Mouse (Mus musculus): ENCODE results near the gene Rara. TPM values are rescaled to one million over a fixed set of nuclear protein-coding genes. Genes with fewer than 3 reads are reported as not detected.
A peak's percentile ranks its signal among the peaks of the same experiment; 100 is the strongest.

Rara gene
- polyA plus RNA-seq, 1 experiment = 63.5 TPM

DNA sequence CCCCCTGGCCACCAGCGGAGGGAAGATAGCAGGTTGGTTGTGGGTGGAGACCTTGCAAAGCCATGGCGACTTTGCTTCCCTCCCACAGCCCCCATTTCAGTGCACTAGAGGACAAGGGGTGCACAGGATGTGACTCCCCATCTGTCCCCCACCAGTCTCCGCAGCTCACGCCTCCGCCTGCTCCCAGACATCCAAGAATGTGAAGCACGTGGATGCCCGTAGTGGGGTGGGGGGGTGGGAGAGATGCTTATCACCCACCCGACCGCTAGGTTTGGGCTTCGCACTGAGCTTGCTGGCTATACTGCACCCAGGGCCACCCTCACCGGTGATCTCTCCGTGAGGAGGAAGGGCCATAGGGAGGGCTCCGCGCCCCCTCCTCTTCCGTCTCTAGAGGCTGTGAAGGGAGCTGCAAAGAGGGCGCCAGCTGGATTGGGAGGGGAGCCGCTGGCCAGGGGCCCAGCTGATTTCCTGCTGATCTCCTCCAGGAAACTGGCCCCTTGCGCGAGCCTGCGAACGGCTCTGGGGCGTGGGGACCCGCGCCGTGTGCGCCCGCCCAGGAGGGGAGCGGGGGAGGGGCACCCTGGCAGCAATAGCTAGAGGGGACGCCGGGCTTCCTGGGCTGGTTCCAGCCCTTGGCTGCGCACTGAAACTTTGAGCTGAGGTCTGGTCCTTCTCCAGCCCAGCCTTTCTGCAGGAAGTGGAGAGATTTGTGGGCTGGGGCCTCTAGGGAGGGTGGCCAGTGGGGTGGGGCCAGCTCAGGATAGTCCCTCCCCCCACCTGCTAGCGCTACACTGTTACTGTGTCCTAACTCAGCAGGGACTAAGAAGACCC is 35.8 kb downstream of the Rara start:
- peak overlapping the region; percentile 93 for H3K27ac ChIP-seq (ENCODE audit: control insufficient read depth, insufficient read depth, low read length)
- peaks cover 72% of the 10 kb centered on the region for H3K4me1 ChIP-seq (replicated peaks; ENCODE audit: control insufficient read depth, insufficient read depth, low read length)
- DNase-seq = peak; percentile 79
- peak overlapping the region; percentile 61 for H3K4me3 ChIP-seq (ENCODE audit: control insufficient read depth, insufficient read depth, low read length)
- H3K27me3 ChIP-seq (ENCODE audit: control insufficient read depth, insufficient read depth, low read length) = no peaks in the 10 kb centered on the region
- TF ChIP-seq POLR2A (IDR thresholded peaks at IDR 0.05; ENCODE audit: control insufficient read depth, extremely low read depth, insufficient read depth, low read length, poor library complexity) (0 out of 2 replicates have a peak, but pooled peaks have one; percentile 35), CTCF (IDR thresholded peaks at IDR 0.05; ENCODE audit: borderline replicate concordance, control insufficient read depth, extremely low read depth, insufficient read depth, low read length, poor library complexity) (0 out of 2 replicates have a peak, but pooled peaks have one; percentile 34)
- 1% methylated on average over 32 of the region's 32 CpGs for WGBS
- H3K36me3 ChIP-seq (ENCODE audit: control insufficient read depth, insufficient read depth, low read length) = peaks cover 4% of the 10 kb centered on the region; the same call in 1 of the 2 replicates

DNA sequence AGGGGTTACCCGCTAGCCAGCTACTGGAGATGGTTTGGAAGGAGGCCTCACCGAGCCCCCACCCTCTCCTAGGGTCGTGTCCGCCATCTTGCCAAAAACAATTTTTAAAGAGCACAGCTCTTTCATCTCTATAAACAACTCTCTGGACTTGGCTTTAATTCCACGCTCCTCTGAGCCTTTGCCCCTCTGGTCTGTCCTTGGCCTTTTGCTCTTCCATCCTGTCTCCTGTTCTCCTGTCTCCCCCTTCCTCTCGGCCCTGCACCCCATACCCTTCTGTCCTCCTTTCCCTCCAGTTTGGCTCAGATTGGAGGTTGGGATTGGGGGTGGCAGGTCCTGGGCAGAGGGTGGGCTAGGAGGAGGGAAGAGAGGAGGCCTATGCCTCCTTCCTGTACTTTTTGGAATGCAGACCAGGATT is 36.6 kb downstream of the Rara start:
- no peaks in the 10 kb centered on the region for H3K27me3 ChIP-seq (ENCODE audit: control insufficient read depth, insufficient read depth, low read length)
- DNase-seq = no peak
- peak overlapping the region; percentile 93 for H3K27ac ChIP-seq (ENCODE audit: control insufficient read depth, insufficient read depth, low read length)
- H3K4me1 ChIP-seq (replicated peaks; ENCODE audit: control insufficient read depth, insufficient read depth, low read length) = peaks cover 80% of the 10 kb centered on the region
- H3K36me3 ChIP-seq (ENCODE audit: control insufficient read depth, insufficient read depth, low read length) = peaks cover 4% of the 10 kb centered on the region; the same call in 1 of the 2 replicates
- whole genome bisulfite sequencing = 50% methylated on average over 6 of the region's 6 CpGs
- TF ChIP-seq CTCF (IDR thresholded peaks at IDR 0.05; ENCODE audit: borderline replicate concordance, control insufficient read depth, extremely low read depth, insufficient read depth, low read length, poor library complexity) = no peak
- TF ChIP-seq POLR2A (IDR thresholded peaks at IDR 0.05; ENCODE audit: control insufficient read depth, extremely low read depth, insufficient read depth, low read length, poor library complexity) = 0 out of 2 replicates have a peak, but pooled peaks have one; percentile 19
- H3K4me3 ChIP-seq (ENCODE audit: control insufficient read depth, insufficient read depth, low read length) = peak overlapping the region; percentile 61

DNA sequence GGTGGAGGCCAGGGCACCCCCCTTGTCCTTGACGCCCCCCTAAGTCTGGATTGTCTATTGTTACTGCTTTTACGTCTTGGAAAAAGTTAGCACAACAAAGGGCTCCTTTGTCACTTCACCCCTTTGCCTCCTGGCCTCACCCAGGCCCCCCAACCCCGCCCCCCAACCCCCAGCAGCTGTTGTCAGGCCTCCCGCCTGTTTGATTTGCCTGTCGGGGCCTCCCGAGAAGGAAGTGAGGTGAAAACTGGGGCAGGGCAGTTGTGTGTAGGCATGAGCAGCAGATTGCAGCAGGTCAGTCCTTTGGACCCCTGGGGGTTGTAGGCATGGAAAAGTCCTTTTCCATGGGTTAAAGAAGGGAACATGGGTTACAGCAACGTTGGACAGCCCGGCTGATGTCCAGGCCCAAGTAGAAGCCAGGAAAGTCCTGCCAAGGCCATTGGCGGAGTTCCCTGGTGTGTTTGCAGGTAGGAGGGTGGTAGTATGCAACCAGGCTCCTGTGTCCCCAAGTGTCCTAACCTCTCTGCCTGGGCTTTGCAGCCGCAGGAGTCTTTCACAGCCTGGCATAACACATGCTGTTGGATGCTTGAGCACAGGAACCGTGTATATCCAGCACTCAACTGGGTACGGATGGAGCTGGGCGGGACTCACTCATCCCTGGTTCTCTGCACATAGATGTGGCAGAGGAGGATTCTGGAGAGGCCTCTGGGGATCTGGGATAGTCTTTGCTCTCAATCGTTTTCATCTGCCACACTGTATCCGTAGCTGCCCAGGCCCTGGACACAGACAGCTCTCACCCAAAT is 37.2 kb downstream of the Rara start:
- WGBS = 47% methylated on average over 15 of the region's 15 CpGs
- Histone ChIP-seq H3K4me3 (ENCODE audit: control insufficient read depth, insufficient read depth, low read length) (peak overlapping the region; percentile 67), H3K27me3 (ENCODE audit: control insufficient read depth, insufficient read depth, low read length) (no peaks in the 10 kb centered on the region)

GRCm38 (mm10) chr11:98965416-98966077 is 37.9 kb downstream of the Rara start:
- no peaks in the 10 kb centered on the region for H3K27me3 ChIP-seq (ENCODE audit: control insufficient read depth, insufficient read depth, low read length)
- H3K4me3 ChIP-seq (ENCODE audit: control insufficient read depth, insufficient read depth, low read length) = peak overlapping the region; percentile 67
- TF ChIP-seq CTCF (IDR thresholded peaks at IDR 0.05; ENCODE audit: borderline replicate concordance, control insufficient read depth, extremely low read depth, insufficient read depth, low read length, poor library complexity) (no peak), POLR2A (IDR thresholded peaks at IDR 0.05; ENCODE audit: control insufficient read depth, extremely low read depth, insufficient read depth, low read length, poor library complexity) (no peak)
- H3K36me3 ChIP-seq (ENCODE audit: control insufficient read depth, insufficient read depth, low read length) = peaks cover 15% of the 10 kb centered on the region
- peak overlapping the region; percentile 88; the same call in 1 of the 2 replicates for H3K27ac ChIP-seq (ENCODE audit: control insufficient read depth, insufficient read depth, low read length)
- WGBS = 74% methylated on average over 11 of the region's 11 CpGs
- H3K4me1 ChIP-seq (replicated peaks; ENCODE audit: control insufficient read depth, insufficient read depth, low read length) = peaks cover 76% of the 10 kb centered on the region
- DNase-seq = no peak

More for the DNA sequence above, 37.2 kb downstream of the Rara start:
- peak; percentile 62 for DNase-seq
- H3K36me3 ChIP-seq (ENCODE audit: control insufficient read depth, insufficient read depth, low read length) = peaks cover 8% of the 10 kb centered on the region; the same call in 1 of the 2 replicates
- peak overlapping the region; percentile 93 for H3K27ac ChIP-seq (ENCODE audit: control insufficient read depth, insufficient read depth, low read length)
- peaks cover 79% of the 10 kb centered on the region for H3K4me1 ChIP-seq (replicated peaks; ENCODE audit: control insufficient read depth, insufficient read depth, low read length)
- TF ChIP-seq CTCF (IDR thresholded peaks at IDR 0.05; ENCODE audit: borderline replicate concordance, control insufficient read depth, extremely low read depth, insufficient read depth, low read length, poor library complexity) = no peak
- TF ChIP-seq POLR2A (IDR thresholded peaks at IDR 0.05; ENCODE audit: control insufficient read depth, extremely low read depth, insufficient read depth, low read length, poor library complexity) = peak; percentile 45; the same call in 1 of the 2 replicates

DNA sequence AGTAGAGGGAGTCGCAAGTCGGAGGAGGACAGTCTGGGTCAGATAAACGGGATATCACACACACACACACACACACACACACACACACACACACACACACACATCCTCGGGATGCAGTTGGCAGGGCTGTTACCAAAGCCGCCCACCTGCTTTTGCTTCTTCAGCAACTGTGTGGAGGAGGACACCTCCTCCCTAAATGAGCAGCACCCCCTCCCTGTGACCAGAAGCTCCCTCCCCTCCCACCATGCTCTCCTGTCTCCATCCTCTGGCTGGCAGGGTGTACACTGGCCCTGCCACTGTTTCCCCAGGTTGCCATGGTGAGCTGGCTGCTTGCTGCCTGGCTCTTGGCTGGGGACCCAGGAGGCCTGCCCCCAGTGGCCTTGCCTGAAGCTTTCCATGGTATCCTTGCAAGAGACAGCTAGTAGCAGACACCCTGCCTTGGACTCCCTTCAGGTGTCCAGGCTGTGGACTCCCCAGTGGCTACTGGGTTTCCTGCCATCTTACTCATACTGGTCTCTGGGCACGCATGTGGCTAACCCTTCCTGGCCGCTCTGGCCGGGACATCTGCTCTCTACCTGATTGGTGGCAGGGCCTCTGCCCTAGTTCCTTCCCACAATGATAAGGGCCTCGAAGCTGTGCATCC is 39.0 kb downstream of the Rara start:
- H3K36me3 ChIP-seq (ENCODE audit: control insufficient read depth, insufficient read depth, low read length) = peaks cover 25% of the 10 kb centered on the region
- DNase-seq = no peak
- no peak overlapping the region for H3K4me3 ChIP-seq (ENCODE audit: control insufficient read depth, insufficient read depth, low read length)
- H3K4me1 ChIP-seq (replicated peaks; ENCODE audit: control insufficient read depth, insufficient read depth, low read length) = peaks cover 68% of the 10 kb centered on the region
- no peak for TF ChIP-seq POLR2A (IDR thresholded peaks at IDR 0.05; ENCODE audit: control insufficient read depth, extremely low read depth, insufficient read depth, low read length, poor library complexity)
- no peak for TF ChIP-seq CTCF (IDR thresholded peaks at IDR 0.05; ENCODE audit: borderline replicate concordance, control insufficient read depth, extremely low read depth, insufficient read depth, low read length, poor library complexity)
- H3K27ac ChIP-seq (ENCODE audit: control insufficient read depth, insufficient read depth, low read length) = no peak overlapping the region
- WGBS = 90% methylated on average over 9 of the region's 9 CpGs
- no peaks in the 10 kb centered on the region for H3K27me3 ChIP-seq (ENCODE audit: control insufficient read depth, insufficient read depth, low read length)
